Mouse (Mus musculus) midbrain, embryonic 15.5 days (tissue): ENCODE results near the gene Vmn1r4. TPM values are rescaled to one million over a fixed set of nuclear protein-coding genes. Genes with fewer than 3 reads are reported as not detected.

Experiments
- ATAC-seq: fragments of 200-750 bp; cut with Nextera tagmentation; replicated peaks from 2 replicates; pipeline ENCODE4 v1.8.0; 2017; ENCODE audit warnings: moderate TSS enrichment
- H3K27ac ChIP-seq: fragments of 300-500 bp; sonication (generic); 2 replicates; pipeline ENCODE4 v1.5.1; 2015; ENCODE audit warnings: mild to moderate bottlenecking, inconsistent platforms
- H3K27me3 ChIP-seq: fragments of 300-500 bp; sonication (generic); replicated peaks from 2 replicates; pipeline ENCODE4 v1.6.1; 2015; ENCODE audit warnings: inconsistent platforms
- H3K36me3 ChIP-seq: fragments of 300-500 bp; sonication (generic); replicated peaks from 2 replicates; pipeline ENCODE4 v1.6.1; 2015; ENCODE audit warnings: inconsistent platforms
- H3K4me1 ChIP-seq: fragments of 300-500 bp; sonication (generic); 2 replicates; pipeline ENCODE4 v1.6.1; 2015; ENCODE audit warnings: inconsistent platforms
- H3K4me2 ChIP-seq: fragments of 300-500 bp; sonication (generic); 2 replicates; pipeline ENCODE4 v1.6.1; 2015; ENCODE audit warnings: inconsistent platforms, mild to moderate bottlenecking, moderate library complexity
- H3K4me3 ChIP-seq: fragments of 300-500 bp; sonication (generic); 2 replicates; pipeline ENCODE4 v1.5.1; 2015; ENCODE audit warnings: mild to moderate bottlenecking, inconsistent platforms
- H3K9ac ChIP-seq: fragments of 300-500 bp; sonication (generic); 2 replicates; pipeline ENCODE4 v1.6.1; 2015; ENCODE audit warnings: mild to moderate bottlenecking, inconsistent platforms
- H3K9me3 ChIP-seq: fragments of 300-500 bp; sonication (generic); 2 replicates; pipeline ENCODE4 v1.6.1; 2016; ENCODE audit warnings: inconsistent platforms
- WGBS: fragments of 180-500 bp; shearing (Covaris S2); methylation state at CpG from one replicate; pipeline ENCODE4 v1.1.7; 2015; ENCODE audit warnings: mixed read lengths; 5-methylcytosine and 5-hydroxymethylcytosine counted together
- polyA plus RNA-seq: library from polyadenylated mRNA; unstranded; fragments of >200 nt; fragmentation: Nextera tagmentation; extraction: Ambion mirVana; gene quantifications from 2 replicates; pipeline ENCODE4 v1.2.1, GENCODE M21; 2015

The Vmn1r4 gene
- polyA plus RNA-seq, 1 experiment from 2014 or later: 0.50 TPM

GRCm38 (mm10) chr6:56904330-56904729 lies 19.5 kb upstream of the Vmn1r4 start:
- no peaks in the 10 kb centered on the region for H3K36me3 ChIP-seq
- peaks cover 25% of the 10 kb centered on the region for H3K4me1 ChIP-seq
- H3K27ac ChIP-seq: no peak overlapping the region
- H3K9me3 ChIP-seq: no peaks in the 10 kb centered on the region
- WGBS: 81% methylated on average over 1 of the region's 1 CpGs
- no peak overlapping the region for H3K9ac ChIP-seq
- H3K4me3 ChIP-seq: no peak overlapping the region
- no peak overlapping the region for H3K4me2 ChIP-seq
- H3K27me3 ChIP-seq: no peaks in the 10 kb centered on the region
- no peak for ATAC-seq

GRCm38 (mm10) chr6:56904982-56905381 lies 18.8 kb upstream of the Vmn1r4 start:
- WGBS: 80% methylated on average over 2 of the region's 2 CpGs
- no peaks in the 10 kb centered on the region for H3K27me3 ChIP-seq
- no peak overlapping the region for H3K27ac ChIP-seq
- no peak overlapping the region for H3K9ac ChIP-seq
- H3K9me3 ChIP-seq: no peaks in the 10 kb centered on the region
- no peak overlapping the region for H3K4me3 ChIP-seq
- no peak for ATAC-seq
- H3K4me2 ChIP-seq: no peak overlapping the region
- H3K4me1 ChIP-seq: peaks cover 25% of the 10 kb centered on the region
- no peaks in the 10 kb centered on the region for H3K36me3 ChIP-seq

- ATAC-seq: no peak
- no peak overlapping the region for H3K27ac ChIP-seq
- no peaks in the 10 kb centered on the region for H3K27me3 ChIP-seq
- H3K4me3 ChIP-seq: no peak overlapping the region
- no peak overlapping the region for H3K9ac ChIP-seq
- whole genome bisulfite sequencing: 87% methylated on average over 5 of the region's 5 CpGs
- no peaks in the 10 kb centered on the region for H3K36me3 ChIP-seq
- peaks cover 25% of the 10 kb centered on the region for H3K4me1 ChIP-seq
- H3K9me3 ChIP-seq: no peaks in the 10 kb centered on the region
- H3K4me2 ChIP-seq: no peak overlapping the region
Observed at GRCm38 (mm10) chr6:56905486-56905885, 18.3 kb upstream of the Vmn1r4 start.

GRCm38 (mm10) chr6:56906121-56906846 lies 17.5 kb upstream of the Vmn1r4 start:
- Histone ChIP-seq H3K9me3 (no peaks in the 10 kb centered on the region), H3K27me3 (no peaks in the 10 kb centered on the region), H3K36me3 (no peaks in the 10 kb centered on the region), H3K9ac (no peak overlapping the region), H3K4me2 (no peak overlapping the region), H3K27ac (no peak overlapping the region), H3K4me3 (no peak overlapping the region), H3K4me1 (peaks cover 25% of the 10 kb centered on the region)
- no peak for ATAC-seq
- WGBS: 89% methylated on average over 8 of the region's 8 CpGs

- Histone ChIP-seq H3K4me3 (no peak overlapping the region), H3K27me3 (no peaks in the 10 kb centered on the region), H3K4me2 (no peak overlapping the region), H3K9ac (no peak overlapping the region), H3K9me3 (no peaks in the 10 kb centered on the region), H3K4me1 (peaks cover 19% of the 10 kb centered on the region), H3K36me3 (no peaks in the 10 kb centered on the region), H3K27ac (no peak overlapping the region)
- WGBS: 95% methylated on average over 3 of the region's 3 CpGs
- no peak for ATAC-seq
Observed at GRCm38 (mm10) chr6:56907973-56908372, 15.8 kb upstream of the Vmn1r4 start.

GRCm38 (mm10) chr6:56908397-56908796 lies 15.4 kb upstream of the Vmn1r4 start:
- WGBS: 87% methylated on average over 2 of the region's 2 CpGs
- ATAC-seq: no peak

GRCm38 (mm10) chr6:56908912-56909311 lies 14.9 kb upstream of the Vmn1r4 start:
- Histone ChIP-seq H3K9me3 (no peaks in the 10 kb centered on the region), H3K27me3 (no peaks in the 10 kb centered on the region), H3K4me1 (peaks cover 15% of the 10 kb centered on the region), H3K9ac (no peak overlapping the region), H3K4me3 (no peak overlapping the region), H3K36me3 (no peaks in the 10 kb centered on the region), H3K4me2 (no peak overlapping the region), H3K27ac (no peak overlapping the region)
- no peak for ATAC-seq
- 16% methylated on average over 4 of the region's 4 CpGs for WGBS

More at GRCm38 (mm10) chr6:56908397-56908796, 15.4 kb upstream of the Vmn1r4 start:
- no peaks in the 10 kb centered on the region for H3K9me3 ChIP-seq
- no peak overlapping the region for H3K27ac ChIP-seq
- H3K4me2 ChIP-seq: no peak overlapping the region
- no peaks in the 10 kb centered on the region for H3K36me3 ChIP-seq
- H3K4me1 ChIP-seq: peaks cover 17% of the 10 kb centered on the region
- H3K4me3 ChIP-seq: no peak overlapping the region
- no peaks in the 10 kb centered on the region for H3K27me3 ChIP-seq
- no peak overlapping the region for H3K9ac ChIP-seq

GRCm38 (mm10) chr6:56910910-56911309 lies 12.9 kb upstream of the Vmn1r4 start:
- WGBS: 87% methylated on average over 2 of the region's 2 CpGs
- ATAC-seq: no peak
- Histone ChIP-seq H3K4me2 (no peak overlapping the region), H3K36me3 (no peaks in the 10 kb centered on the region), H3K4me1 (peaks cover 7% of the 10 kb centered on the region; the same call in 1 of the 2 replicates), H3K27ac (no peak overlapping the region), H3K9ac (no peak overlapping the region), H3K27me3 (no peaks in the 10 kb centered on the region), H3K4me3 (no peak overlapping the region), H3K9me3 (no peaks in the 10 kb centered on the region)

- Histone ChIP-seq H3K4me1 (peaks cover 4% of the 10 kb centered on the region; the same call in 1 of the 2 replicates), H3K27me3 (no peaks in the 10 kb centered on the region), H3K4me2 (no peak overlapping the region), H3K27ac (no peak overlapping the region), H3K9me3 (no peaks in the 10 kb centered on the region), H3K9ac (no peak overlapping the region), H3K36me3 (no peaks in the 10 kb centered on the region), H3K4me3 (no peak overlapping the region)
- 71% methylated on average over 2 of the region's 2 CpGs for WGBS
- ATAC-seq: no peak
Observed at GRCm38 (mm10) chr6:56913092-56913858, 10.5 kb upstream of the Vmn1r4 start.

- peaks cover 6% of the 10 kb centered on the region; the same call in 1 of the 2 replicates for H3K4me1 ChIP-seq
- no peak overlapping the region for H3K9ac ChIP-seq
- ATAC-seq: no peak
- no peak overlapping the region for H3K4me3 ChIP-seq
- no peak overlapping the region for H3K4me2 ChIP-seq
- WGBS: 86% methylated on average over 2 of the region's 2 CpGs
- H3K27ac ChIP-seq: no peak overlapping the region
- no peaks in the 10 kb centered on the region for H3K9me3 ChIP-seq
- H3K36me3 ChIP-seq: no peaks in the 10 kb centered on the region
- H3K27me3 ChIP-seq: no peaks in the 10 kb centered on the region
Observed at GRCm38 (mm10) chr6:56916279-56916678, 7.5 kb upstream of the Vmn1r4 start.

GRCm38 (mm10) chr6:56917578-56918368 lies 6.0 kb upstream of the Vmn1r4 start:
- Histone ChIP-seq H3K9me3 (no peaks in the 10 kb centered on the region), H3K4me3 (no peak overlapping the region), H3K4me1 (peaks cover 19% of the 10 kb centered on the region), H3K4me2 (no peak overlapping the region), H3K27me3 (no peaks in the 10 kb centered on the region), H3K36me3 (no peaks in the 10 kb centered on the region), H3K27ac (no peak overlapping the region), H3K9ac (no peak overlapping the region)
- ATAC-seq: no peak
- 81% methylated on average over 12 of the region's 12 CpGs for WGBS

- Histone ChIP-seq H3K9me3 (no peaks in the 10 kb centered on the region), H3K4me3 (no peak overlapping the region), H3K4me1 (peaks cover 19% of the 10 kb centered on the region), H3K36me3 (no peaks in the 10 kb centered on the region), H3K27ac (no peak overlapping the region), H3K4me2 (no peak overlapping the region), H3K27me3 (no peaks in the 10 kb centered on the region), H3K9ac (no peak overlapping the region)
- 94% methylated on average over 7 of the region's 7 CpGs for WGBS
- ATAC-seq: no peak
Observed at GRCm38 (mm10) chr6:56919330-56920044, 4.3 kb upstream of the Vmn1r4 start.
